Mouse (Mus musculus) cerebellum, adult 11 months (tissue): Measurements from ENCODE around the gene Otor.

ENCODE experiments used
- DNase-seq: peaks from one replicate; pipeline ENCODE4 v3.0.0; 2022

Gene Otor

DNA sequence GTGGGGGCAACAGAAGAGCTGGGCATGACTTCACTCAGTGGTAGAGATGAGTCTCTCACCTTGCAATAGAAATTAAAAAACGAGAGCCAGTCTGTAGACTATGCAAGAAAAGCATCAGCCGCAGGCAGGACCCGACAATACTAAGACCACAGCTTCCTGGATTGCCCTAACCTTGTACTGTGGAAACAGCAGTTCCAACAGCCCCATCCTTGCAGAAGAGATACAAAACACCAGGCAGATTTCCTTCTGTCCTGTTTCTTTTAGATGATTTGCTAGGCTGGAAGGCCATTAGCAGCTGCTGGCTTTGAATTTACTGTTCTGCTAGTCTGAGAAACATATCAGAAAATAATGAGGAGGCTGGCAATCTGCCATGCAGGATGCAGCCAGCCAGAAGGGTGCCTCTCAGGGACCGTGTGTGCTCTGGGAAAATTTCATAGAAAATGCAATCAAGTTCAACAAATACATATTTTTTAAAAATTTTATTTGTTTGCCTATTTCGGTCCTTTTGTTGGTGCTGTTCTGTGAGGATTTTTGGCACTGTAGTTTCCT lies 52.9 kb downstream of the Otor start:
- peak; percentile 22 for DNase-seq
